Mouse (Mus musculus) liver, postnatal 0 days (tissue): ENCODE measurements around the gene Cbl.

Source experiments
- CTCF ChIP-seq: sonication (generic); IDR thresholded peaks from 2 replicates; pipeline ENCODE4 v1.5.1; 2016; ENCODE audit warnings: antibody characterized with exemption, low read depth
- EP300 ChIP-seq: IDR thresholded peaks from 2 replicates; pipeline ENCODE4 v1.6.1; 2016; ENCODE audit warnings: antibody characterized with exemption, low read depth, mild to moderate bottlenecking

DNA sequence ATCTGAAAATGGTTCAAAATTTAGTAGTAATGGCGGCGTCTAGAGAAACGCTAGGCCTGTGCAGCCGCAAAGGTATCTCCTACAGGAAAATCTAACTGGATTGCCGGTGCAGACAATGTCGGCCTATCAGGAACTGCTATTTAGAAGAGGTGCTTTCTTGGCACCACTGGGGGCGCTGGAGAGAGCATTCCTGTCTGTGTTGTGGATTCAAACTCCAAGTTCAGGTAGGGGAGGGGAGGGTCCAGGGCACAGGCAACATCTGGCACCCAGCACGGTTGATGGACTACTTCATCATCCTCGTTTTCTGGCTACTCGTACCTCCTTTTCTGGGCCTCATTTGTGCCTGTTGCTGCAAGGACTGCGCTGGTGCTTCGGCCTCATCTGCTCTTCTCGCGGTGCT is 55.5 kb downstream of the Cbl start:
- TF ChIP-seq CTCF (peak; percentile 52), EP300 (no peak)
